In genomic region chr11:46084568-46084967, GRCm38 (mm10) we compare ENCODE assay signal across 13 mouse cellular contexts. TPM values are rescaled to one million over a fixed set of nuclear protein-coding genes. Genes with fewer than 3 reads are reported as not detected.
A peak's percentile ranks its signal among the peaks of the same experiment; 100 is the strongest.
DNase-seq lines count a peak whose midpoint lies in the region; ATAC-seq and TF ChIP-seq lines count a peak whose summit lies in the region.
"Had no signal": no experiment of that assay in that cellular context is flagged by ENCODE, and none has a peak within 500 bp of the region (broad histone marks: within the 10 kb centered on the region; RNA-seq: fewer than 3 reads in every experiment).

No protein-coding gene starts in this region.

- peaks cover 3% of the 10 kb centered on the region for H3K79me2 ChIP-seq in heart, adult 2 months (replicated peaks; ENCODE audit: control insufficient read depth, insufficient read depth, low read length)

- peaks cover 36% of the 10 kb centered on the region for H3K4me1 ChIP-seq in heart, adult 2 months (ENCODE audit: control insufficient read depth, insufficient read depth, low read length)
- H3K4me1 ChIP-seq in spleen, adult 2 months (ENCODE audit: control insufficient read depth, insufficient read depth, insufficient read length), result peaks cover 18% of the 10 kb centered on the region
- no peaks in the 10 kb centered on the region for H3K4me1 ChIP-seq in midbrain, embryonic 16.5 days (ENCODE audit: control insufficient read depth, insufficient read depth, low read length)
- H3K4me1 ChIP-seq: hindbrain, embryonic 15.5 days had no signal

- peaks cover 54% of the 10 kb centered on the region for H3K36me3 ChIP-seq in heart, adult 2 months (ENCODE audit: control insufficient read depth, insufficient read depth, low read length)
- H3K36me3 ChIP-seq in spleen, adult 2 months (ENCODE audit: control insufficient read depth, insufficient read depth, low read length), result peaks cover 4% of the 10 kb centered on the region; the same call in 1 of the 2 replicates
- no peaks in the 10 kb centered on the region for H3K36me3 ChIP-seq in midbrain, embryonic 16.5 days (ENCODE audit: control insufficient read depth, insufficient read depth, low read length)

- 36% methylated on average over 3 of the region's 3 CpGs for WGBS in heart, adult 2 months
- 81% methylated on average over 3 of the region's 3 CpGs for WGBS in spleen, adult 2 months
- 87% methylated on average over 3 of the region's 3 CpGs for WGBS in midbrain, embryonic 16.5 days

- peak overlapping the region; percentile 75 for H3K27ac ChIP-seq in heart, adult 2 months
- peak overlapping the region; percentile 47 for H3K27ac ChIP-seq in spleen, adult 2 months (ENCODE audit: insufficient read depth, low read length)
- H3K27ac ChIP-seq in midbrain, embryonic 16.5 days (ENCODE audit: low read length), result no peak overlapping the region
- H3K27ac ChIP-seq: hindbrain, embryonic 15.5 days; neural tube, embryonic 13.5 days had no signal

- TF ChIP-seq EP300 in heart, adult 2 months (IDR thresholded peaks at IDR 0.05; ENCODE audit: insufficient read depth, low read depth, low read length), result no peak

- no peak overlapping the region for H3K4me2 ChIP-seq in midbrain, embryonic 16.5 days (ENCODE audit: low read length)
- H3K4me2 ChIP-seq: hindbrain, embryonic 15.5 days; neural tube, embryonic 13.5 days had no signal

- TF ChIP-seq POLR2A in heart, adult 2 months (IDR thresholded peaks at IDR 0.05; ENCODE audit: insufficient read depth, low read depth, low read length), result no peak
- TF ChIP-seq POLR2A in spleen, adult 2 months (IDR thresholded peaks at IDR 0.05; ENCODE audit: low read depth, low read length), result no peak

- intact Hi-C loops in heart, adult 2 months (cut with DNase I), result loop anchor here (2.0 kb wide), 1 partner anchor 16 kb away; no protein-coding TSS in a partner anchor

- DNase-seq in heart, adult 2 months, result peak in 1 of 2 experiments; percentile 52
- DNase-seq in heart, adult 8-10 months (ENCODE audit: low spot score), result no peak
- no peak for DNase-seq in spleen, adult 2 months (ENCODE audit: low read depth in 1 of 2, low spot score in 2 of 2)
- DNase-seq in spleen, postnatal 14 days (ENCODE audit: low spot score in 2 of 2), result no peak
- DNase-seq in heart, postnatal 4 days, result peak; percentile 78
- DNase-seq in c-Kit-positive CD71-positive TER-119-positive erythroid progenitor cells, embryonic 14.5 days (ENCODE audit: low spot score), result no peak
- no peak for DNase-seq in left cerebral cortex, adult 18-20 months (ENCODE audit: low spot score in 2 of 2)
- DNase-seq: cerebellum, adult 18-20 months; right cerebral cortex, postnatal 14 days had no signal

- H3K9me3 ChIP-seq in midbrain, embryonic 16.5 days (replicated peaks; ENCODE audit: control insufficient read depth, low read length, poor library complexity, severe bottlenecking), result no peaks in the 10 kb centered on the region
- H3K9me3 ChIP-seq: hindbrain, embryonic 15.5 days; neural tube, embryonic 13.5 days had no signal

- no peak for TF ChIP-seq CTCF in heart, adult 2 months (IDR thresholded peaks at IDR 0.05)
- TF ChIP-seq CTCF in spleen, adult 2 months (IDR thresholded peaks at IDR 0.05; ENCODE audit: extremely low read depth, insufficient read depth, insufficient read length, insufficient replicate concordance), result no peak

- ATAC-seq in midbrain, embryonic 16.5 days, result no peak
- ATAC-seq: activated CD4-positive, CD25-positive, alpha-beta regulatory T cell, adult 4 months had no signal

- H3K27me3 ChIP-seq in heart, adult 2 months (ENCODE audit: control insufficient read depth, insufficient read depth, low read length), result no peaks in the 10 kb centered on the region
- no peaks in the 10 kb centered on the region for H3K27me3 ChIP-seq in spleen, adult 2 months (ENCODE audit: control insufficient read depth, insufficient read depth, low read length)
- H3K27me3 ChIP-seq in midbrain, embryonic 16.5 days (ENCODE audit: control insufficient read depth, insufficient read depth, low read depth, low read length), result no peaks in the 10 kb centered on the region
- H3K27me3 ChIP-seq: hindbrain, embryonic 15.5 days; neural tube, embryonic 13.5 days had no signal

- no peak overlapping the region for H3K9ac ChIP-seq in heart, adult 2 months (ENCODE audit: low read depth, low read length)
- H3K9ac ChIP-seq in midbrain, embryonic 16.5 days (ENCODE audit: low read depth, low read length), result no peak overlapping the region
- H3K9ac ChIP-seq: hindbrain, embryonic 15.5 days; neural tube, embryonic 13.5 days had no signal

- no peak overlapping the region for H3K4me3 ChIP-seq in heart, adult 2 months
- no peak overlapping the region for H3K4me3 ChIP-seq in spleen, adult 2 months (ENCODE audit: extremely low read depth, insufficient read depth, insufficient read length)
- no peak overlapping the region for H3K4me3 ChIP-seq in midbrain, embryonic 16.5 days (ENCODE audit: low read depth, low read length)
- H3K4me3 ChIP-seq: hindbrain, embryonic 15.5 days; neural tube, embryonic 13.5 days had no signal

RNA-seq across cellular contexts. Expression of gene Adam19, which starts 28.8 kb away (rescaled TPM):
- total RNA-seq in heart, adult 2 months (2021), result 10 to 100 TPM; 21.9 to 63.9 TPM
- 17.7 and 32.1 TPM in 2 replicates for polyA plus RNA-seq in heart, adult 2 months (2012; rRNA removed)
- total RNA-seq in heart, adult 8-10 months (2022), result 10 to 100 TPM; 17.7 to 42.4 (median 24.0) TPM
- 21.3 and 24.9 TPM in 2 replicates for polyA plus RNA-seq in spleen, adult 2 months (2012; rRNA removed)
- 100 to 1,000 TPM; 161 to 163 TPM for total RNA-seq in heart, postnatal 4 days (2021)
- total RNA-seq in left cerebral cortex, adult 18-20 months (2021), result 10 to 100 TPM; 12.8 to 16.1 TPM
- polyA plus RNA-seq in midbrain, embryonic 16.5 days (2015; fragmentation: Nextera tagmentation; extraction: Ambion mirVana), result 9.0 and 10.1 TPM in 2 replicates

RNA-seq across cellular contexts. Expression of gene Gm12166, which starts 32.4 kb away (rescaled TPM):
- 1 to 10 TPM; 1.2 to 1.6 TPM for total RNA-seq in heart, adult 2 months (2021)
- 4.4 and 4.6 TPM in 2 replicates for polyA plus RNA-seq in heart, adult 2 months (2012; rRNA removed)
- total RNA-seq in heart, adult 8-10 months (2022), result 1 to 10 TPM in 2 of 4 experiments, under 1 TPM in 2; 0.43 to 1.3 (median 0.96) TPM
- polyA plus RNA-seq in spleen, adult 2 months (2012; rRNA removed), result 9.4 and 28.6 TPM in 2 replicates
- 1 to 10 TPM; 2.7 to 4.0 TPM for total RNA-seq in heart, postnatal 4 days (2021)
- 1 to 10 TPM; 1.3 to 1.7 TPM for total RNA-seq in left cerebral cortex, adult 18-20 months (2021)
- 4.7 and 7.1 TPM in 2 replicates for polyA plus RNA-seq in midbrain, embryonic 16.5 days (2015; fragmentation: Nextera tagmentation; extraction: Ambion mirVana)
